Mouse (Mus musculus) hematopoietic stem cell, adult 5-6 weeks (primary cell): ENCODE results near the gene Slk. TPM values are rescaled to one million over a fixed set of nuclear protein-coding genes. Genes with fewer than 3 reads are reported as not detected.
A peak's percentile ranks its signal among the peaks of the same experiment; 100 is the strongest.

Experiments
- ATAC-seq, 2 experiments: fragments of 125-278 bp in 1 of 2; replicated peaks in 1 of 2; 2 replicates each; pipeline ENCODE4 v1.8.0; 2016 to 2017; ENCODE audit warnings: inconsistent platforms in 2 of 2, mild to moderate bottlenecking in 2 of 2, moderate number of reproducible peaks in 2 of 2, low read depth in 1 of 2, moderate TSS enrichment in 1 of 2; ENCODE audit not compliant: low FRiP score in 2 of 2, poor library complexity in 2 of 2, severe bottlenecking in 2 of 2, insufficient read depth in 1 of 2, low TSS enrichment in 1 of 2
- total RNA-seq: library from RNA; stranded (forward); fragments of 172-1452, 232-1000 nt; gene quantifications from 2 replicates; pipeline ENCODE4 v1.2.3, GENCODE M21; 2017

The Slk gene
- total RNA-seq = 170 and 191 TPM in 2 replicates

GRCm38 (mm10) chr19:47579225-47579787 lies at the start of gene Slk:
Gene Slk (plus strand): TSS chr19:47579678.
- peak; percentile 62 to 68 for ATAC-seq

GRCm38 (mm10) chr19:47531309-47531708 lies 48.2 kb upstream of the Slk start:
- ATAC-seq = peak; percentile 82 to 91

DNA sequence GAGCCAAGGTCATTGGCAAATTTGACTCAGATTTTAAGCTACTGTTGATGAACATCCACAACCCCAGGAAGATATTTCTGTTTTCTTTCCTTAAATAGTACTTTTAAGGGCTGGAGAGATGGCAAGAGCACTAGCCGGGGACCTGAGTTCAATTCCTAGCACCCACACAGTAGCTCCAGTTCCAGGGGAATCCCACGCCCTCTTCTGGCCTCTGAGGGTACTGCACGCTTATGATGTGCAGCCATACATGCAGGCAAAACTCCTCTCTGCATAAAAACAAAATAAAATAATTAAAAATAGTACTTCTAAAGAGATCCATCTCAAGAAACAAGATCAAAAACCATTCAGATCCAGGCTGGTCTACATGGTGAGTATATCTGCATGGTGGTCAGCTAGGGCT lies 47.0 kb upstream of the Slk start:
- ATAC-seq = no peak

DNA sequence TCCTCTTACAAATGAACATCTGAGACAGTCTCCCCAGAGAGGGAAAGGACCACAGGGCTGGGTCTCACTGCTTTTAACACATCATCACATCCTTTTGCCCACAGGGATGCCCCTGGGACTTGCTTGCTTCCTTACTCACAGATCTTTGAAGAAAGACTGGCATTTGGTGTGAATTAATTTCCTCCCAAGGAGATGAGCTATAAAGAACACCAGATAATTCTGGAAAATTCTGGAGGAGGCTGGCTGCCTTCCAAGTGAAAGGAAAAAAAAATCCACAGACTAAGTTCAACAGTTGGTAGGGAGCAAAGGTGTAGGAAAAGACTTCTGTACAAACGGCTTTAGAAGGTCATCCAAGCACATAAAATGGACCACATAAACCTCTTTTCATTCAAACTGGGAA lies 45.3 kb upstream of the Slk start:
- no peak for ATAC-seq

DNA sequence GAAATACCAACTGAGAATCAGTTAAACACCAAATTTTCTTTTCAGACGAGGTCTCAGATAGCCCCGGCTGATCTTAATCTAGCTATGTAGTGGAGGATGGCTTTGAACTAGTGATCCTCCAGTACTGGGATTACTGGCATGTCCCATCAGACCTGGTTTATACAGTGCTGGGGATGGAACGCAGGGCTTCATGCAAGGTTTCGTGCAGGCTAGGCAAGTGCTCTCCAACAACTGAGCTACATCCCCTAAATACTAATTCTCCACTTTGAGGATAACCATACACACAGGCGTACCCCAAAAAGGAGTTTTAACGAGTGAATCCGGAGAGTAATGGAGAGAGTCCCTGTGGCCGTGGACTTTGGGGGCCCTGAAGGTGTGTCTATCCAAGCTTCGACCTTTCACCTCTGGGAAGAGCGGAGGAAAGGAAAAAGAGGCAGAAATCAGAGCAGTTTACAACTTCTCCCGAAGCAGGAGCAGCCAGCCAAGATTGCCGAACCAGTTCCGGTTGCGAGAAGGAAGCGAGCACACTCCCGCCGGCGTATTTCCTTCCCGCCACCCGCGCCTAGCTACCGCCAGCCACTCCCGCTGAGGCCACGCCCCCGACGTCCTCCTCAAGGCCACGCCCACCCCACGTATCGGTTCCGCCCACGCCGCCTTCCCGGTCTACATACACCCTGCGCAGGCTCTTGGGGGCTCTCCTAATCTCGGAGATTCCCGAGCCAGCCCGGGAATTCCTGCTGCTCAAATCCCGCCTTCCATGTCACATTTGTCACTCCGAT lies 42.8 kb upstream of the Slk start:
- ATAC-seq = peak; percentile 95 to 97

DNA sequence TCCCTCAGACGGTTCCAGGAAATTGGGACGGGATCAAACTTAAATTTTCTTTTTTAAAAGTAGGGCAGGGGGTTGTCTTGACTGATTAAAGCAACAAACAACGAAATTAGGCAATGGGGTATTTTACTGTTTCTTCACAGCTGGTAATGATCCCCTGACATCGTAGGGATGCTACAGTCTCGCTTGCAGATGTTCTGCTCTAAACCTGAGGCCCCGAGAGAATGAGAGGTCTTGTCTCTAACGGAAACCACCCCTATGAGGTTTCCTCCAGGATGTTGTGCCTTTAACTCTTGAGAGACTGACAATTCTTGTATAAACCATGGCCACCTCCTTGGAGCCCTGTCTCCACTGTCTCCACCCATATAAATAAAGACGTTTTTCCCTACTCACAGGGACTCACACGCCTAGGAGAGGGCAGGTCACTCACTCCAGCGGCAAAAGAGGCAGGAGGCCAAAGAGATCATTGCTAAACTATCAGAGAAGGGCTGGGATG lies 42.1 kb upstream of the Slk start, which contains the start of gene Stn1:
Stn1 (minus strand) TSS at position 208 of the 493 bp plus-strand sequence.
- ATAC-seq = peak; percentile 1 to 49; a peak in 2 of 4 replicates

- no peak for ATAC-seq
These were observed 41.6 kb upstream of the Slk start for GRCm38 (mm10) chr19:47537879-47538278.

- peak; percentile 63 to 70 for ATAC-seq
These were observed 40.7 kb upstream of the Slk start for GRCm38 (mm10) chr19:47538801-47539200.

DNA sequence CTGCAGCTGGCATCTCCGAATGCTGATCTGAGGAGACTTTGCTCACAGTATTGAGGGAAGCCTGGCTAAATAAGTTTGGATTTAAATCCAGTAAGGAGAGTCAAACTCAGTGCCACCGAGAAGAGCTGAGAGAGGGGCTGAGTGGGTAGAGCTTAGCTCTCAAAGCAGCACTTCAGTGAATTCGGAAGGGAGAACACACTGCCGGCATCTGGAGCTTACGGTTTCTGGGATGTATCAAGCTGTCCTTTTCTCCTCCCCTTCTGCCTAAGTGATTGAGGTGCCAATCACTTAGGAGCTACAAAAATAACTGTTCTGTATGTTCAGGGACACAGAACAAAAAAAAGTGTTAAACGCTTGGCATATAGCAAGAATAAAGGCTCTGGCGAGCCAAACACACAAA lies 37.0 kb upstream of the Slk start:
- ATAC-seq = no peak

GRCm38 (mm10) chr19:47545055-47545454 lies 34.4 kb upstream of the Slk start:
- ATAC-seq = no peak

GRCm38 (mm10) chr19:47545528-47545927 lies 34.0 kb upstream of the Slk start:
- ATAC-seq = no peak

DNA sequence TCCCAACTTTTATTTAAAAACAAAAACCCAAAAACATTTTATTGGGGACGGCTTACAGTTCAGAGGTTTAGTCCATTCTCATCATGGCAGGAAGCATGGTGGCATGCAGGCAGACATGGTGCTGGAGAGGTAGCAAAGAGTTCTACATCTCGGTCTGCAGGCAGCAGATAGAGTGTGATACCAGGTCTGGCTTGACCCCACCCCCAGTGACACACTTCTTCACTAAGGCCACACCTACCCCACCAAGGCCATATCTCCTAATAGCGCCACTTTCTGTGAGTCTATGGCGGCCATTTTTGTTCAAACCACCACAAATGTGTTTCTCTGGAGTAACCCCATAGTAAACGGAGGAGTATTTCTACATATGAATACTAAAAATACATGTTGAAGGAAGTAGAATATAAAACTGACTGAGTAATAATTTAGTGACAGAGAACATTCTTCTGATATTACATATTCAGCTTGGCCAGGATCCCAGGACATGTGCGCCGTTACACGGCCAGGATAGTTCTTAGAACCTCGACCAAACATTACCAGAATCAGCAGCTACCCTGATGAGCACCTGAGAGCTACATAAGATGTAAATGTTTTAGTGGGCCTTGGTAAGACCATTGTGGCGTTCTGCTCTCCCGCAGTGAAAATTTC lies 30.9 kb upstream of the Slk start:
- ATAC-seq = no peak

GRCm38 (mm10) chr19:47549174-47549573 lies 30.3 kb upstream of the Slk start:
- ATAC-seq = no peak

DNA sequence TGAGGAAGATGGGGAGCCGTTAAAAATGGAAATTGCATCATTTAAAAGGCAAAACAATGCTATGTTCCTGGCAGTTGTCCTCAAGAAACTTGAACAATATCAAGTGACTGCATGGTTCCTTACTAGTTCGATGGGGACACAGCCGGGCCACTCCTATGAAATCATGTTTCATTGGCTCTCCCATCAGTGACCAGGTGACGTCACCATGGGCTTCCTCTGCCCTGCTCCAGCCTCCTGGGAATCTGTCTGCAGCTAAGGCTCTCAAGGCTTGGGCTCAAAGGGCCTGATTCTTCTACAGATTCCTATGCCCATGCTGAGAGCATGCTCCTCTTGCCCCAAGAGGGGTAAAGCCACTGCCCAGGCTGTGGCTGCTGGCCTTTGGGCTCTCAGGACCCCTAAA lies 29.9 kb upstream of the Slk start:
- no peak for ATAC-seq

DNA sequence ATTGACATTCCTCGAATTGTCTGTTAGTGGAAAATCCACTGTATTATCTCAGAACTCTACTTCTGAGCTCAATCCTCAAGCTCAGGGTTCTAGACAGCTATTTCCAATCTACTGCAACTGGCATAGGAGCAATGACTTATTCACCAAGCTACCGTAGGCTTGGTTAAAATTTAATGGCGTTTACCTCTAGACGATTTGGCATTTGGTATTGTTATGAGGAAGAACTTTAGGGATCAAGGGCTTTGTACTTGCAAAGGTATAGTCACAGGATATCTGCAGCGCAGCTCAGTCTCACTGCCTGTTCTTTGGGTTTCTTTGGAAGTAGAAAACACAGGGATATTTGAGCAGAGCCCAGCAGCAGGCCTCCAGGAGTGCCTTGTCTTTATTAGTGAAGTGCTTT lies 20.3 kb upstream of the Slk start:
- no peak for ATAC-seq

GRCm38 (mm10) chr19:47559751-47560512 lies 19.5 kb upstream of the Slk start:
- ATAC-seq = no peak

DNA sequence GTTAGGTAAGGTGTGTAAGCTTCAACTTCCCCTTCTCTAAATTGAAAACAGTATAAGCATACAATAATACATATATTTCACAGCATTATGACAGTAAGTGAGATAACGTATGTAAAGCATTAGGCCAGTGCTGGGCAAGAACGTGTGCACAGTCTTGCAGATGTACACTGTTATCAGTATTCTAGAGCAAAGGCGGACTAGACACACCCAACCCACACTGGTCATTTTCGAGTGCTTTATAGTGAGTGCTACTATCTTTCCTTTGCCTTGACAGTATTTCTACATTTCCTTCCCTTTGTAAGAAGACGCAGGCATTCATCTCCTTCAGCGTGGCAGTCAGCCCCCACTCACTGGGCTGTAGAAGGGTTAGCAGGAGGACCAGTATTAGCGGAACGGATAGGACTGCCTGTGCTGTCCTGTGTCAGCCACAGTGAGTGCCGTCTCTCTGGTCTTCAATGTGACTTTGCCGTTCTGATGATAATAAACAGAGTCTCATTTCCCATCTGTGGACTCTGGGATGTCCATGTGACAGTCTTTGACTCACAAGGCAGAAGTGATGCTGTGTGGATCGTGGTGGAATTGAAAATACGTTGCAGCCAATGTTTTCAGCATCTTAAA lies 18.8 kb upstream of the Slk start:
- ATAC-seq = peak in 1 of 2 experiments; percentile 17; a peak in 1 of 4 replicates
